Mouse (Mus musculus) forebrain, embryonic 13.5 days (tissue): ENCODE measurements at regions not wholly inside any gene's neighbourhood (a gene's known extent, or its start where the extent isn't known, plus 50 kb on each side); places are given as distances from the start of the nearest gene placed in this dataset.
"Not testable (repeated sequence)": the region's sequence is repeated elsewhere in the genome, so short reads cannot be mapped to it uniquely, and the experiment has no call there.

Source experiments
- ATAC-seq: fragments of 200-750 bp; cut with Nextera tagmentation; 2 replicates; pipeline ENCODE4 v1.8.0; 2017
- H3K27ac ChIP-seq: fragments of 300-500 bp; sonication (generic); 2 replicates; pipeline ENCODE4 v1.5.1; 2015; ENCODE audit warnings: inconsistent platforms, mild to moderate bottlenecking, moderate library complexity
- H3K27me3 ChIP-seq: fragments of 300-500 bp; sonication (generic); 2 replicates; pipeline ENCODE4 v1.6.1; 2015; ENCODE audit warnings: mild to moderate bottlenecking, inconsistent platforms
- H3K36me3 ChIP-seq: fragments of 300-500 bp; sonication (generic); 2 replicates; pipeline ENCODE4 v1.6.1; 2015; ENCODE audit warnings: mild to moderate bottlenecking, inconsistent platforms; ENCODE audit not compliant: poor library complexity, severe bottlenecking
- H3K4me1 ChIP-seq: fragments of 300-500 bp; sonication (generic); 2 replicates; pipeline ENCODE4 v1.6.1; 2015; ENCODE audit warnings: inconsistent platforms
- H3K4me2 ChIP-seq: fragments of 300-500 bp; sonication (generic); 2 replicates; pipeline ENCODE4 v1.6.1; 2015; ENCODE audit warnings: inconsistent platforms, mild to moderate bottlenecking, moderate library complexity
- H3K4me3 ChIP-seq: fragments of 300-500 bp; sonication (generic); 2 replicates; pipeline ENCODE4 v1.5.1; 2015; ENCODE audit warnings: mild to moderate bottlenecking, inconsistent platforms
- H3K9ac ChIP-seq: fragments of 300-500 bp; sonication (generic); 2 replicates; pipeline ENCODE4 v1.6.1; 2015; ENCODE audit warnings: mild to moderate bottlenecking, inconsistent platforms
- H3K9me3 ChIP-seq: fragments of 300-500 bp; sonication (generic); replicated peaks from 2 replicates; pipeline ENCODE4 v1.6.1; 2016; ENCODE audit warnings: inconsistent platforms
- WGBS: fragments of 180-500 bp; shearing (Covaris S2); methylation state at CpG from one replicate; pipeline ENCODE4 v1.1.7; 2015; 5-methylcytosine and 5-hydroxymethylcytosine counted together

DNA sequence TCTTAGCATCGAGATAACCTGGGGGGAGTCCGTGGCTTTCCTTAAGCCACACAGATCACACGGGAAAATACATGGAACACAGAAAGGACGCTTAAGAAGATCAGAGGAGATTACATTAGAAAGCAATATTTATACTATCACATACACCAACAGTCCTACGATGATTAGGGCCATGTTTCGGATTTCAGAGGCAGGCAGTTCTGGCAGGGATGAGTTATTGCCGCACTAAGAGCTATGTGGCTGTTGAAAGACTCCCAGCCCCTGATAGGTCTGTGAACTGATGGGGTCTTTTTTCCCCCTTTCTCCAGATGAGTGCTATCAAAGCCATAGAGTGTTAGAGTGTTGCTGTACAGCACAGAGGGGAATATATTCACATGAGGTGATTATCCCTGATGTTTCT is 358.6 kb upstream of the Hand2 start:
- Histone ChIP-seq H3K9me3 (no peaks in the 10 kb centered on the region), H3K27ac (no peak overlapping the region), H3K4me3 (no peak overlapping the region), H3K4me2 (no peak overlapping the region), H3K27me3 (no peaks in the 10 kb centered on the region), H3K4me1 (no peaks in the 10 kb centered on the region), H3K9ac (no peak overlapping the region), H3K36me3 (no peaks in the 10 kb centered on the region)
- no peak for ATAC-seq
- WGBS = 82% methylated on average over 7 of the region's 7 CpGs

DNA sequence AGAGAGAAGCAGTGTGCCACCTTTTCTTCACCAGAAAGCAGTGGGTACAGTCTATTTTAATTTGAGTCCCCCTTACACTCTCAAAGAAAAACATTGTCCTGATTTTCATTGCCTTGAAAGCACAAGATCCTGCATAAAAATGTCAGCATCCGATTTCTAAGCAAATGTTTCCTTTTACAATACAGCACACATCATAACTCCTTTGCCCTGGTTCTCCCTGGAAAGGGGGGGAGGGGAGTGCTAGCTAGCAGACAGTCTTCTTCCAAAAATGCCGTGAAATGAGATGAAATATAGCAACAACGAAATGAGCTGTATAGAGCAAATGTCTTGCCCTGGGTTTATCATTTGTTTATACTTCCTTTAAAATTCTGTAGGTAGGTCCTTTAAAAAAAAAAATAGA is 350.5 kb upstream of the Hand2 start:
- no peak for ATAC-seq
- Histone ChIP-seq H3K9me3 (no peaks in the 10 kb centered on the region), H3K4me2 (no peak overlapping the region), H3K27me3 (no peaks in the 10 kb centered on the region), H3K36me3 (no peaks in the 10 kb centered on the region), H3K9ac (no peak overlapping the region), H3K4me1 (no peaks in the 10 kb centered on the region), H3K27ac (no peak overlapping the region), H3K4me3 (no peak overlapping the region)
- 80% methylated on average over 3 of the region's 3 CpGs for WGBS

DNA sequence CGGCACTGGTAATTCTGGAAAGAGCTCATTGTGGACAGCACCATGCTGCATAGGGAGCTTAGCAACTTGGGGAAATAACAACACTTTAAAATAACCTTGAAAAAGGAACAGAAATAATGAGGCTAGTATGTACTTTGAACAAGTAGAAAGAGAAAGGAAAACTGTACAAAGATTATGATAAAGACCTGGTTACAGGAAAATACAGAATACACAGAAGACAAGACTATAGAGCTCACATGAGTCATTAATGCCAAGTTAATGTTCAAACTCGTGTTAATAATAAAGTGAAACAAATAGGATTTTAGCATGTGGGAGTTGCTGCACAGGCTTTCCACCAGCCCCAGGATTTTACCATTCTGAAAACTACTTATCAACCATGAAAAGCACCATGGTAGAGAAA is 341.8 kb upstream of the Hand2 start:
- Histone ChIP-seq H3K9me3 (no peaks in the 10 kb centered on the region), H3K9ac (no peak overlapping the region), H3K27ac (no peak overlapping the region), H3K4me3 (no peak overlapping the region), H3K4me2 (no peak overlapping the region), H3K36me3 (no peaks in the 10 kb centered on the region), H3K27me3 (no peaks in the 10 kb centered on the region; the same call in 1 of the 2 replicates), H3K4me1 (no peaks in the 10 kb centered on the region)
- no peak for ATAC-seq
- WGBS = 78% methylated on average over 2 of the region's 2 CpGs

DNA sequence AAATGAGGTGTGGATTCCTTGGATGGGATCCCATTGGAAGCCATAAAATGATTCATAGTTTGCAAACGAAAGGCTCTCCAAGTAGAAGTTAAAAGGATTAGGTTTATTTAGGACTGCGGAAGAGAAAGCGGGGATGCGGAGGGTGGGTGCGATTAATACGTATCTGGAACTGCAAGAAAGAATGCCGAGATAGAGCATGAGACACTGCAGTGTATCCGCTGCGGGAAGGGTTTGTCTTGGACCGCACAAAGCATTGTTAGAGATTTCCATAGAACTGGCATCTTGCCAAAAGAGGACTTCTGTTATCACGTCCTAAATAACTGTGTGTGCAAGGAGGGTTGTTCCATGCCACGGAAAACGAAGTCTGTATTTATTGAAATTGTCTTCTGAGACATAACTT is 341.4 kb upstream of the Hand2 start:
- H3K27me3 ChIP-seq = no peaks in the 10 kb centered on the region; the same call in 1 of the 2 replicates
- H3K4me1 ChIP-seq = no peaks in the 10 kb centered on the region
- no peak for ATAC-seq
- H3K36me3 ChIP-seq = no peaks in the 10 kb centered on the region
- WGBS = 80% methylated on average over 13 of the region's 13 CpGs
- H3K4me2 ChIP-seq = no peak overlapping the region
- no peak overlapping the region for H3K4me3 ChIP-seq
- H3K9me3 ChIP-seq = no peaks in the 10 kb centered on the region
- H3K9ac ChIP-seq = no peak overlapping the region
- no peak overlapping the region for H3K27ac ChIP-seq

DNA sequence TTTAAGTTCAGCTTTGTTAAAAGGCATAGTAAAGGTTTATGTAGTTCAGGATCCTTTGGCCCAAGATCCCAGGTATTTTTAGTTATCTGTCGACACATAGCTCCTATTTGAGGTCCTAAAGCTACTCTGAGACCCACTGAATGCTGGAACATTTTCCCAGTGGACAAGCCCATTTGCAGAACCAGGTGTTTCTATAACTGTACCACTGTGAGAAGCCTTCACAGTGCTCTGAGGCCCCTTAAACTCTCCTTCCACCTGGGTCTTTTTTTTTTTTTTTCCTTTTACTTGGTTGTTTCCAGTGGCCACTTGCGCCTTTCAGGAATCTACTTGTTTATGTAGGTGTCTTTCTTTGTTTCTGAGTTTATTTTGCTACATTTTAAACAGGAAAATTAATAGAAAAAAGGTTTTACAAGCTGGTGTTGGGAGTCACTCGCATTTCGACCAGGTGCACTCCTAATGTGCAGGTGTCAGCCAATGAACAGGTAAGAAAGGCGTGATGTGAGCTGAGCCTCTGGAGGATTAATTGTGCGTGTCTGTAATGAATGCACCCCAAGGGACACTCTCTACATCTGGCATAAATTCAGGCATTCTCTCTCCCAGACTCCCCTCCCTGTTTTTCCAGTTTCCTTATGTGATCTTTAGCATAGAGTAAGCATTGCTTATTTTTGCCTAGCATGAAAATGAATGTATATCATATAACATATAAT is 310.3 kb upstream of the Hand2 start:
- H3K9me3 ChIP-seq = no peaks in the 10 kb centered on the region
- 79% methylated on average over 6 of the region's 6 CpGs for WGBS
- no peaks in the 10 kb centered on the region for H3K36me3 ChIP-seq
- no peak overlapping the region for H3K27ac ChIP-seq
- no peak for ATAC-seq
- no peaks in the 10 kb centered on the region for H3K4me1 ChIP-seq
- no peak overlapping the region for H3K9ac ChIP-seq
- H3K4me2 ChIP-seq = no peak overlapping the region
- H3K4me3 ChIP-seq = no peak overlapping the region
- H3K27me3 ChIP-seq = no peaks in the 10 kb centered on the region

DNA sequence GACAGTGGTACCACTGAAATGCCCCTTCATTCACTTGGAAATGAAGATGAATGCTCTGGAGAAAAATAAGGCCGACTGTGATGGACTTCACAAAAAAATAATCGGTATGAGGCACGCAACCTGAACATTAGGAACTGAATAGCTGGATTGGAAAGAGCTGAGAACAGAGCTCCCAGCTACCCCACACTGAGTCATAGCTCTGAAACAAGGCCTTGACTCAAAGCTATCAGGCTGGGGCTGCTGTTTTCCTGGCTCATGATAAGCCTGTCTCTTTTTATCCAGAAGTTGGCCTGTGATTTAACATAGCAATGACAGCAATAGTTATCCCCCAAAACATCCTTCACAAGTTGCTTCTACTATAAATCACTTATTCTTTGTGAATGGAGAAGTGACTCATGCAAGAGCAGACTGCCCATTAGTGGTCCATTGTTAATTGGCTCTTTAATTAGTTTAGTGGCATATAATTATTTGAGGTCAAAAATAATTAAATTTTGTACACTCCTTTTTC is 306.9 kb upstream of the Hand2 start:
- Histone ChIP-seq H3K4me2 (no peak overlapping the region), H3K36me3 (no peaks in the 10 kb centered on the region), H3K4me3 (no peak overlapping the region), H3K27ac (no peak overlapping the region), H3K4me1 (no peaks in the 10 kb centered on the region), H3K27me3 (no peaks in the 10 kb centered on the region), H3K9ac (no peak overlapping the region), H3K9me3 (no peaks in the 10 kb centered on the region)
- 38% methylated on average over 3 of the region's 3 CpGs for WGBS
- ATAC-seq = no peak

DNA sequence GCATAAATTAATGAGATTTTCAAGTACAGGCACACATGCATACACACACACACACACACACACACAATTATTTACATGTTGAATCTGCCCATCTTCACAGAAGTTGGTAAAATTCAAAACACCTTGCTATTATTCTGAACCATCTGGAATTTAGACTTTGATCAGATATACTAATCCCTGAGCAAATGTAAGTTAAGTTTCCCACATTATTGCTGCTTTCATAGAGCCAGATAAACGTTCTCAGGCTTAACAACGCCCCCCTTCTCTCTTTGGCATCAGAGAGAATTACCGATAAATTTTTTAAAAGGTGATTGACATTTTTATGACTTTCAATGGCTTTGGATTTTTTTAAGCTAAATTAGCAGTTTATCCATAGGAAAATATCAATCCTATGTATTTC is 304.5 kb upstream of the Hand2 start:
- Histone ChIP-seq H3K9me3 (no peaks in the 10 kb centered on the region), H3K27ac (no peak overlapping the region), H3K4me3 (no peak overlapping the region), H3K4me2 (no peak overlapping the region), H3K9ac (no peak overlapping the region), H3K27me3 (no peaks in the 10 kb centered on the region), H3K4me1 (no peaks in the 10 kb centered on the region), H3K36me3 (no peaks in the 10 kb centered on the region)
- WGBS = 72% methylated on average over 3 of the region's 3 CpGs
- ATAC-seq = no peak

DNA sequence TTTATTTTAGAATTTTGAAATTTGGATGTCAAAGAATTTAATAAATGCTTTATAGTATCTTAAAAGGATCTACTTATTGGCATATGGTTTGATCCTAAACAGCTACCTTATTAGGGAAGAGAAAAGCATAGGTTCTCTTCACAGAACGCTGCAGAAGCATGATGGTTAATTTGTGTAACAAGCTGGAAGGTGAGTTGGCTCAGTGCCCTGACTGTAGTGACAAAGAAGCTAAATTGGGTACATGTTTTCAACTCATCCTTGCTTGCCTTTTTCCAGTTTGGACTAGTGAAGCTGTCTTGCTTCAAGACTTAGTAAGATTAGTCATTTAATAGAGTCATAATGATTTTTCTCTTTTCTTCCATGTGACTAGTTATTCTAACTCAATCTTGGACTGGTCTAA is 292.7 kb upstream of the Hand2 start:
- H3K9me3 ChIP-seq, H3K9ac ChIP-seq, H3K27me3 ChIP-seq, ATAC-seq, H3K27ac ChIP-seq, H3K4me1 ChIP-seq, H3K36me3 ChIP-seq, H3K4me3 ChIP-seq, H3K4me2 ChIP-seq: not testable (repeated sequence)
- WGBS = 64% methylated on average over 1 of the region's 1 CpGs

DNA sequence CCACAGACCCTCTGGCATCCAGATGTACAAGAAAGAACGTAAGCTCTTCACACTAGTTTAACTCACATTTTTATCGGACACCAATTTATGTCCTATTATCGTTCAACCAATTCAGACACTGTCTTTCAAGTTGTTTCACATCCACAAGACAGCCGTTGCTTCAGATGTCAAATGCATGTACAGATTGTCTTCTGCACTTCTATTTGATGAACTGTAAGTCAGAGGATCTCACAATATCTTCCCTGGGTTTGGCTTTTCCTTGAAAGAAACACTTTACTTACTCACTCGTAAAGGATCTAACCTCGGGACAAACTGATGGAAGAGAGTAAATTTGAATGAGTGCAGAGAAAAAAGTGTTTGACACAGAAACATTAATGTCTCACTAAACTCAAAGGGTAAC is 272.3 kb upstream of the Hand2 start:
- Histone ChIP-seq H3K27me3 (no peaks in the 10 kb centered on the region), H3K36me3 (no peaks in the 10 kb centered on the region), H3K4me1 (no peaks in the 10 kb centered on the region), H3K9ac (no peak overlapping the region), H3K4me3 (no peak overlapping the region), H3K9me3 (no peaks in the 10 kb centered on the region), H3K27ac (no peak overlapping the region), H3K4me2 (no peak overlapping the region)
- ATAC-seq = no peak
- 91% methylated on average over 6 of the region's 6 CpGs for WGBS

DNA sequence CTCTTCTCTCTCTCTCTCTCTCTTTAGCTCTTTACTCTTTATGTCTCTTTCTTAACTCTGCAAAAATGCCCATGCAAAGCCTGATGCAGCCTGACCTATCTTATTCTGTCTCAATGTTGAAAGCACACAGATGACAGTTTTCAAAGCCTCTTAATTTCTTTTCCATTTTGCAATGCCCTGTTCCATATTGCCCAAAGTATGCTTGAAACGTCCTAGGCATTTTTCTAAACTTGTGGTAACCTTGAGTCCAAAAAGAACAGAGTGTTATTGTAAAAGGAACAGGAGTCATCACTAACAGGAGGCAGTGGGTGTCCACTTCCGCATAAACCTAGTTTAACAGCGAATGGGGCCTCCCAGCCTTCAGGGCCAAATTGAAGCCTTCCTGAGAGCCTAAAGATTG is 271.9 kb upstream of the Hand2 start:
- Histone ChIP-seq H3K4me3 (no peak overlapping the region), H3K36me3 (no peaks in the 10 kb centered on the region), H3K9me3 (no peaks in the 10 kb centered on the region), H3K4me1 (no peaks in the 10 kb centered on the region), H3K9ac (no peak overlapping the region), H3K4me2 (no peak overlapping the region), H3K27ac (no peak overlapping the region), H3K27me3 (no peaks in the 10 kb centered on the region)
- no peak for ATAC-seq
- WGBS = 84% methylated on average over 3 of the region's 3 CpGs

DNA sequence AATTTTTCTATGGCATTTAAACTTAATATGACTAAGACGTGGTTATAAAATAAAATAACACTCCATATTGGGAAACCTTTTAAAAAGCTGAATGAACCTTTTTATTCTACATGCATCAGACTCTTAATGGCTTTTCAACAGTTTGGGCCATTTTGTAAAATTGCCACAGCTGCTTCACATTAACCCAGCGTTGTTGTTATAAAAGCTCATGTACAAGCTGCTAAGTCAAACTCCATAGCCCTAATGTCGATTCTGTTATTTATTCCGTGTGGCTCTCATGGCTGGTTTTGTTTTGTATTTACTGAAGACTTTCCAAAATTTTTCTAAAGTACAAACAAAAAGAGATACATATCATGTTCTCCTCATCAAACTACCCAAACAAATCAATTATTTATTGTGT is 268.1 kb upstream of the Hand2 start:
- Histone ChIP-seq H3K4me1 (no peaks in the 10 kb centered on the region), H3K9ac (no peak overlapping the region), H3K4me3 (no peak overlapping the region), H3K4me2 (no peak overlapping the region), H3K36me3 (no peaks in the 10 kb centered on the region), H3K9me3 (no peaks in the 10 kb centered on the region), H3K27ac (no peak overlapping the region), H3K27me3 (no peaks in the 10 kb centered on the region)
- 85% methylated on average over 4 of the region's 4 CpGs for WGBS
- no peak for ATAC-seq

DNA sequence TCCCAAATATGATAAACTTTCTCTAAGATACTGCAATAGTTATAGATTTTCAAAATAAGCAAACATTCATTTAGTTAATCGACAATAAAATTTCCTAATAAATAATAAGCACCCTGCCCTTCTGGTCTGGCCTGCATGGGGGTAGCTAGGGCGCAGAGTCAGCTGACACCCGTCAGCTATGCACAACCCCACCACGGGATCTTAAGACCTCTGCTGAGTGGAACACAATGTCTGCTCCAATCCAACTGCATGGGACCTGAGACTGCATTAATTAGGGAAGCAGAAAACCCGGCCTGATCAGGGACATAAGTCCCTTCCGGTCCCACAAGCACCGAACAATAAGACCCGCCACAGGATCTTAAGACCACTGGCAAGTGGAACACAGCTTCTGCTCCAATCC is 243.8 kb upstream of the Hand2 start:
- ATAC-seq = no peak
- Histone ChIP-seq H3K4me1 (no peaks in the 10 kb centered on the region), H3K27me3 (no peaks in the 10 kb centered on the region), H3K9me3 (no peaks in the 10 kb centered on the region), H3K9ac (no peak overlapping the region), H3K4me3 (no peak overlapping the region), H3K27ac (no peak overlapping the region), H3K4me2 (no peak overlapping the region), H3K36me3 (no peaks in the 10 kb centered on the region)
- WGBS = 52% methylated on average over 8 of the region's 8 CpGs

DNA sequence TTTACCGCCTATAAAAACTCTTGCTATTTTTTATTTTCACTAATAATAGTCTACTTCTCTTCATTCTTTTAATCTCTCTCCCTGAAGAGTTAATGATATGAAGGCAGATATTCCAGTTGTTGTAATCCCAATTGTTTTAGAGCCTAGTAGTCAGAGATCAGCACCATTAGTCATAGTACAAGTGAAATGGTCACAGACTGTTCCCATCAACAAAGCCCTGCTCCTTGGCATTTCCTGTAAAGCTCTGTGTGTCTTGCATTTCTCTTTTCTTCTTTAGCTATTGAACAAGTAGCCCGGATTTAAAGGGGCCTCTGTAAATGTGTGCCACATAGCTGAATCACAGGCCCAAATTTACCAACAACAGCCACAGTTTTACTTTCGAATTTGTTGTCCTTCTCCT is 234.0 kb upstream of the Hand2 start:
- WGBS = 74% methylated on average over 3 of the region's 3 CpGs
- no peaks in the 10 kb centered on the region for H3K4me1 ChIP-seq
- H3K9ac ChIP-seq = no peak overlapping the region
- no peak overlapping the region for H3K27ac ChIP-seq
- no peak overlapping the region for H3K4me2 ChIP-seq
- H3K27me3 ChIP-seq = no peaks in the 10 kb centered on the region
- no peaks in the 10 kb centered on the region for H3K9me3 ChIP-seq
- H3K4me3 ChIP-seq = no peak overlapping the region
- H3K36me3 ChIP-seq = no peaks in the 10 kb centered on the region
- ATAC-seq = no peak
